Mouse (Mus musculus): ENCODE measurements around the gene Mylk.

The Mylk gene

GRCm38 (mm10) chr16:34902761-34903160, 157.8 kb downstream of the Mylk start:
- no peak for DNase-seq (ENCODE audit: inconsistent ontology term)

GRCm38 (mm10) chr16:34904876-34905275, 159.9 kb downstream of the Mylk start:
- no peak for DNase-seq (ENCODE audit: inconsistent ontology term)

DNA sequence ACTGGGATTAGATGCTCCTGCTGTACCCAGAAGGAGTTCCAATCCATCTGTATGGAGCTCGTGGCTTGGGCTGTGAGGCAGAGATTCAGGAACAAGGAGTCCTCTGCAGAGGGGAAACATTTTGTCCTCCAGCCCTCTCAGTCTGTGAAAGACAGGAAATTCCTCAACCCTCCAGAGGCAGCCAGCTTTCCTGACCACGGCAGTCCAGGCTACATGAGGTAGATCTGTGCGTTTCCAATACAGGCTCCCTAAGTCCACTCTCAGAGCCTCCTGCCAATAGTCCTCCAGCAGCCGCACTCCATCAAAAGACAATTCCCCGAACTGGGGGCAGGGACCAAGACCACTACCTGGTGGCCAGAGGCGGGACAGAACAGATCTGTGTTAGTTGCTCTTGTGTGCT, 164.4 kb downstream of the Mylk start:
- DNase-seq (ENCODE audit: inconsistent ontology term): no peak

GRCm38 (mm10) chr16:34917373-34917900, 172.4 kb downstream of the Mylk start:
- DNase-seq (ENCODE audit: inconsistent ontology term): no peak

GRCm38 (mm10) chr16:34920182-34920581, 175.2 kb downstream of the Mylk start:
- no peak for DNase-seq (ENCODE audit: inconsistent ontology term)

DNA sequence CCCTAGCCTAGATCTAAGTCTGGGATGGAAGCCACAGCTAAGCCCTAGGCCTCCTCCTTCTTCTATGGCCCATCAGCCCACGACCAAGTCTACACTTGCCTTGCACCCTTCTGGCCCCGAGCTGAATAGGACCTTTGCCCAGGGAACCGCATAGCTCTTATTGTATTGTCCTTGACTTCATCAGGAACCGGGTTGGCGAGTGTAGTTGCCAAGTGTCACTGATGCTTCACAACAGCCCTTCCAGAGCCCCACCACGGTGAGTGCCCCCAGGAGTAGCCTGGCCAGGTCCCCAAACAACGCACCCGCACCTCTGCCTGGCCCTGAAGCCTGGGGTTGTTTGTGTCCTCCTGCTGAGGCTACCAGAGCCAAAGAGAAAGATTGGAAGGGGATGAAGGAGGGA, 175.9 kb downstream of the Mylk start:
- no peak for DNase-seq (ENCODE audit: inconsistent ontology term)

GRCm38 (mm10) chr16:34921319-34921718, 176.3 kb downstream of the Mylk start:
- DNase-seq (ENCODE audit: inconsistent ontology term): no peak

DNA sequence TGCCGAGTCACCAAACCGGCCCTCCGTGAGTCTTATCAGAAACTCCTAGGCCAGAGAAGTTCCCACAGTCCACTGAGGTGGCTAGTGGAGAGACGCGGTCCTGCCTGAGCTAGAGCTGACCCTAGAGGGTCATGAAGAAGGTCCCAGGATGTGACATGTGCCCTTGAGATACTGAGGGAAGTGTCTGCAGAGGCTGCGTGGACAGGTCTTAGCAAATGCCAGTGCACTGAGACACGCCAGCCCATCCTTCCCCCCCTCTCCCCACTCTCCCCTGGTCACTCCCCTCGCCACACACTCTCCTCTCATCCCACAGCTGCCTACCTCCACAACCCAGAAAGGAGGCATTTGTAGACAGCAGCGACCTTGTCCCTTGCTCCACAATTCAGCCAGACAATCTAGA, 178.6 kb downstream of the Mylk start:
- no peak for DNase-seq (ENCODE audit: inconsistent ontology term)

DNA sequence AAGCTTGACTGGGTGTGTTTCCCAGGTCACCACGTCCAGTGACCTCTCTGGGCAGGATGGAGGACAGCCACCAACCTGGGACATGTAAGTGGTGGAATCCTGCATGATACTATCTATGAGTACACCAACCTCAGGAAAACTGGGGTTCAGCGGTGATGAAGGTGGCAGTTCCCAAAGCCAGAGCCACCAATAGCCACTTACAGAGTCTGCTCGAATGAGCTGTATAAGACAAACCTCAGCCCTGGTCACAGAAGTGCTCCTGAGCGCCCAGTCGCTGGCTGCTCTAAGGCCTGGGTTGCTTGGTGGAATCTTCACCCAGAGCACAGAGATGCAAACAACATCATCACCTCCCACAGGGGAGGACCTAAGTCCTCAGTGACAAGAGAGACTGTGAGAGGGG, 179.3 kb downstream of the Mylk start:
- no peak for DNase-seq (ENCODE audit: inconsistent ontology term)

GRCm38 (mm10) chr16:34924937-34925618, 180.1 kb downstream of the Mylk start:
- peak; percentile 48 for DNase-seq (ENCODE audit: inconsistent ontology term)

- DNase-seq (ENCODE audit: inconsistent ontology term): no peak
Observed at GRCm38 (mm10) chr16:34926531-34927435, 181.8 kb downstream of the Mylk start.

- no peak for DNase-seq (ENCODE audit: inconsistent ontology term)
Observed at GRCm38 (mm10) chr16:34929686-34930085, 184.7 kb downstream of the Mylk start.

DNA sequence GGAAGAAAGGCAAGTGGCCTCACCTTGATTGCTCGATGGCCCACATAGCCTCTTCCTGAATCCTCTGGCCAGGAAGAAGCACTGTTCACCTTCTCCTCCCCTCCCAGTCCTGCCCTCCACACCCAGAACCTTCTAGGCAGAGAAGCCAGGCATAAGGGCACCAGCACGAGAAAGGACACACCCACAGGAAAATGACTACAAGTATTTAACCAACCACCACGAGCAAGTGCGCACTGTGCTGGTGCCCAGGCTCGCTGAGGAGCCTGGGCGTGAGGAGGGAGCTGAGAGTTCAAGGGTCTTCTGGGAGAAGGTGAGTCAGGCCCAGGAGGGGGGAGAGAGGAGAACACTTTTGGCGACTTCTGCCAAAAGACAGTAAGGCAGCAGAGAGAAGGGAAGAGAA, 185.1 kb downstream of the Mylk start:
- no peak for DNase-seq (ENCODE audit: inconsistent ontology term)

DNA sequence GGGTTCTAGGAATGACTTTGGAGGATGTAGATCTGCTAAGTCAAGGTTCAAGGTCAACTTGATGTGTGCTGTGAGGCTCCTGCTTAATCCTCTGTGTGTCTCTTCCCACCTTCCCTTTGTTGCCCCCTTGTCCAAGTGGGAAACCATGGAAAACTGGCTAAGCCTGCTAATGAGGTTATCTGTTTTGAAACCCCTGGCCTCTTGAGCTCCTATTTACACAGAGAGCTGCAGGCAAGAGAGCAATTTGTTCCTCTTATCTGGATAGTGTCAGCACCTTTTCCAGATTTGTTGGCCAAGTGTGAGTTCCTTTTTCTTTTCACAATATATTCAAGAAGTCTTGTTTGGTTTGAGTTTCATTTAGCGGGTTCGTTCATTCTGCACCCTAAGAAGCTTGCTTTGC, 186.3 kb downstream of the Mylk start:
- DNase-seq (ENCODE audit: inconsistent ontology term): no peak

GRCm38 (mm10) chr16:34933173-34933572, 188.2 kb downstream of the Mylk start:
- no peak for DNase-seq (ENCODE audit: inconsistent ontology term)

GRCm38 (mm10) chr16:34934486-34934885, 189.5 kb downstream of the Mylk start:
- DNase-seq (ENCODE audit: inconsistent ontology term): no peak

DNA sequence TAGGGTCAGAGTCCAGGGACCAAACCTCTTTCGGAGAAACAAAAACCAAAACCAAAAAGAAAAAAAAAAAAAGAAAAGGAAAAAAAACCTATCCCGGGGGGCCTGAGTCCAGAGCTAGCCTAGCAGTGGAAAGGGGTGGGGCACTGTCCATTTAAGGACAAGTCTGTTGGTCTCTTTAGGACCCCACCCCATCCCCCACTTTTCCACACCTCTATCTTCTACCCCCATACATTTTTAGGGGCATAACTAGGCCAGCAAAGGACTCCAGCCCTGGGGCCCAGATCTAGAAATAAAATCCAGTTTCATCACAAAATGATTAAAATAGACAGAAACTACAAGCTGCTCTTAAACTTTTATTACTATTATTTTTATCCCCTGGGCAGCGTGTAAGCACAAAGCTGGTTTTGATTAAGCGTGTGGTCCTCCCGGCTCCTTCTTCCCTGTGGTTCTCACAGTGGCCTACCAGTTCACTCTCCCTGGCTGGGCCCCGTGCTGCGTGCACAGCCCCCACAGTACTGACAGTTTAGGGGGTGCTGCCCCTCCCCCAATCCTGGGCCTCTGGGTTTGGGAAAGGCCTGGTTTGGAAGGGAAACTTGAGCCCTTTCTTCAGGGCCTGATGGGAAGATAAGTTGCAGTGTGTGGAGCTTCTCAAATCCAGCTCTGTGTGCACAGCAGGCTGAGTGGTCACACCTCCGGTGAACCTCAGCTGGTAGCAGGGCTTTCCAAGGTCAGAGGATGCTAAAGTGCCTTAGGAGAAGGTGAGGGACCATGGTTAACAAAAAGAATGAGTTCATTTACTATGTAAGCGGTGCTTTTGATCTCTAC, 190.7 kb downstream of the Mylk start:
- DNase-seq (ENCODE audit: inconsistent ontology term): no peak

- DNase-seq (ENCODE audit: inconsistent ontology term): no peak
Observed at GRCm38 (mm10) chr16:34936339-34936810, 191.4 kb downstream of the Mylk start.

- DNase-seq (ENCODE audit: inconsistent ontology term): peak; percentile 74
Observed at GRCm38 (mm10) chr16:34937611-34938010, 192.6 kb downstream of the Mylk start.

DNA sequence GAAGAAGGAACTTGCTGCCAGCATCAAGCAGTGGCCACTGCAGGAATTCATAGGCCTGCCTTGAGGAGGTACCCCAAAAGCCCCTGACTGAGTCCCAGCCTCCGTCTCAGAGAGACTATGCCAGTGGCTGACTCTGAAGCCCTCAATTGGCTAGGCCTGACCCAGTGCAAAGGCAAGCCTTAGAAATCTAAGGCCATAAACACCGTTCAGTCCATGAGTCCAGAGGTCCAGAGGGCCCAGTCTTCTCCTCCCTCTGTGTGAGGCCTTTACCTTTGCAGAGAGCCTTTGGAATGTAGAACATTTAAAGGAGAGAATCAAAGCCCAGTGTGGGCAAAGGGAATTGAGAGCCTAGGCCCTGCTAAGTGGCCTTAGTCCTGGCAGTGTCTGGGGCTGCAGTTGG, 193.2 kb downstream of the Mylk start:
- no peak for DNase-seq (ENCODE audit: inconsistent ontology term)

- no peak for DNase-seq (ENCODE audit: inconsistent ontology term)
Observed at GRCm38 (mm10) chr16:34939951-34940350, 194.9 kb downstream of the Mylk start.

DNA sequence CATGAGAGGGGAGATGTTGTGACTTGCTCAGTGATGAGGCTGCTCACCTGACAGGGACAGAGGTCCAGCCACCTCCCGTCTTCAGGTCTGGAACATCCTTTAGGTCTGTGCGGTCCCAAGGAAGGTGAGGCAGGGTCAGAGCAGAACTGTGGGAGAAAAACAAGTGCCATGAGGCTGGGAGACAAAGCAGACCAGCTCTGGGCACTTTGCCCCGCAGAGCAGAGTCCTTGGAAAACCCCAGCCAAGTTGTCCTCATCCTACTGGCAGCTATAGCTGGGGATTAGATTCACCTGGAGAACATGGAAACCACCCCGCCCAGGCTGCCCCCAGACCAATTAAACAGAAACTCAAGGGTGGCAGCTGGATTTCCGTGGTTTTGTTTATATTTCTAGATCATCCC, 195.4 kb downstream of the Mylk start:
- DNase-seq (ENCODE audit: inconsistent ontology term): no peak

All from Muller cell, postnatal 12 days (primary cell).